Mouse (Mus musculus) hindbrain, embryonic 11.5 days (tissue): Measurements from ENCODE around the gene Gm20509. TPM values are rescaled to one million over a fixed set of nuclear protein-coding genes. Genes with fewer than 3 reads are reported as not detected.

Experiments
- polyA plus RNA-seq: library from polyadenylated mRNA; unstranded; fragments of >200 nt; fragmentation: Nextera tagmentation; extraction: Ambion mirVana; gene quantifications from 2 replicates; pipeline ENCODE4 v1.2.1, GENCODE M21; 2014

The Gm20509 gene
- polyA plus RNA-seq, 1 experiment from 2014 or later = not detected

Other genes starting within 250 kb of the Gm20509 start
- 11.5 and 12.4 TPM in 2 replicates for gene Pygo1, start 176.8 kb upstream of the Gm20509 start, polyA plus RNA-seq
- gene Dyx1c1, start 143.7 kb upstream of the Gm20509 start, polyA plus RNA-seq = 3.0 and 3.8 TPM in 2 replicates
- 0.37 TPM in 1 of 2 replicates, not detected in the other for gene Gm44503, start 143.6 kb upstream of the Gm20509 start, polyA plus RNA-seq
- gene Ccpg1os, start 117.1 kb upstream of the Gm20509 start, polyA plus RNA-seq = 26.3 and 28.1 TPM in 2 replicates
- gene Ccpg1, start 117.0 kb upstream of the Gm20509 start, polyA plus RNA-seq = 31.2 and 33.6 TPM in 2 replicates
- gene Pigb, start 62.1 kb upstream of the Gm20509 start, polyA plus RNA-seq = 15.8 and 16.7 TPM in 2 replicates
- gene Rab27a, start 57.6 kb upstream of the Gm20509 start, polyA plus RNA-seq = 0.73 and 1.1 TPM in 2 replicates
- not detected in 2 replicates for gene Khdc3, start 634 bp upstream of the Gm20509 start, polyA plus RNA-seq
- 162 and 167 TPM in 2 replicates for gene Rsl24d1, start 11.0 kb downstream of the Gm20509 start, polyA plus RNA-seq